Mouse (Mus musculus) urinary bladder, postnatal 4 days (tissue): ENCODE data around the gene Terb2.

ENCODE experiments used
- DNase-seq, 2 experiments: peaks; one replicate each; pipeline ENCODE4 v3.0.0; 2021 to 2022; ENCODE audit warnings: low spot score in 2 of 2

Terb2 gene

DNA sequence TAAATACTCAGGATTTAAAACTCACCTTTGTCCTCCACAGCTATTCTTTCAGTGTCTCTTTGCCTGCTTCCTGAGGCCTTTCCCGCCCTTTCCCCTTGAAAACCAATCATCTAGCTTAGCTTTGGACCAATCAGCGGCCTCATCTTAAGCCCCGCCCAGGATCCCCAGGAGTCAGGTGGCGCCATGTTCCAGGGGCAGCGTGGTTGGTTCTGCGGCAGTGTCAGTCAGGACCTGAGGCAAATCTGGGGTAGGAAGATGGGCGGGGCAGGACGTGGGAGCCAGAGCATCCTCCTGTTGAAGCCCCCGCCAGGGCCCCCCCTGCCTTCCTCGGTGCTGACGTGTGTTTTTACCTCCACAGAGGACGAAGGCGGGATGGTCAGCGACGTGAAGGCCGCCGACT, at the start of gene Terb2, which contains the start of gene Patl2:
Terb2 (plus strand) TSS at position 167 of the 400 bp plus-strand sequence.
Patl2 (minus strand) TSS at position 84 of the 400 bp plus-strand sequence.
- no peak for DNase-seq

DNA sequence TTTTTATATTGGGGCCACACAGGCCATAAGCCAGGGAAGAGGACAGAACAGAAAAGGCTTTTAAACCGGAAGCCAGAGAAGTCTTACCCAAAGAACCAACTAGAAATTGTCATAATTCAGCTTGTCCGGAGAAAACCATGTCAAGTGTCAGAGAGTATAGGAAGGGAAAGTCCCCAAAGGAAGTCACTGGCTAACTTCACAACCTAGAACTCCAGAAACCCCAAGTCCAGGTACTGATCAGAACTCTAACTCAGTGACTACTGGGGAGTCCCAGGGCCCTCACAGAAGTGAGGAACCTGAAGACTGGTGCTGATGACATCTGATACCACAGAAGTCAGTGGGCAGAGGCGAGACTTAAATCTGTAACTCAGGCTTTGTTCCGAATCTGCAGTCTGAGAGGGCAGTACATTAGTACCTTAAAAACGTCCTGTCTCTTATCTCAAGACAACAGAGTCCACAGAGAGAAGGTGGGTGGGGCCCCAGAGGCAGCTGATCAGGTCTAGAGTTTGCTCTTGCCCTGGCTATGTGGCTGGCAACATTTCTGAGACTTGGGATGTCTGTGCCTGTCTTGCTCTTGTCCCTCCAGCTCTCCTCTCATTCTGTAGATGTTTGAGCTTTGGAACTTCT, 48.1 kb upstream of the Terb2 start:
- DNase-seq: no peak

DNA sequence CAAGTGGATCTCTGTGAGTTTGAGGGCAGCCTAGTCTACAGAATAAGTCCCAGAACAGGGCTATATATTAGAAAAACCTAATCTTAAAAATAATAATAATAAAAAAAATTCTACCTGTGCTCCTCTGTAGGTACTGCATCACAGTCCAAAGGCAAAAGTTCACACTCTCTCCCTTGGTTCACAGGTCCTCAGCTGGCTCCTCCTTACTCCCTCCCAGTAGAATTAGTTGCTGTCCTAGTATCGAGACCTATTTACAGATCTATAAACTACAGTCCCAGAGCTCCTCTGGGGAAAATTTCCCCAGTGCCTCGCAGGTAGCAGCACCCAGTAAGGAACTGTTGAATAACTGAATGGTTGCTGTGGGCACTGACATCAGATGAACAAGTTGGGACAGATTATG, 45.3 kb upstream of the Terb2 start:
- DNase-seq: no peak

DNA sequence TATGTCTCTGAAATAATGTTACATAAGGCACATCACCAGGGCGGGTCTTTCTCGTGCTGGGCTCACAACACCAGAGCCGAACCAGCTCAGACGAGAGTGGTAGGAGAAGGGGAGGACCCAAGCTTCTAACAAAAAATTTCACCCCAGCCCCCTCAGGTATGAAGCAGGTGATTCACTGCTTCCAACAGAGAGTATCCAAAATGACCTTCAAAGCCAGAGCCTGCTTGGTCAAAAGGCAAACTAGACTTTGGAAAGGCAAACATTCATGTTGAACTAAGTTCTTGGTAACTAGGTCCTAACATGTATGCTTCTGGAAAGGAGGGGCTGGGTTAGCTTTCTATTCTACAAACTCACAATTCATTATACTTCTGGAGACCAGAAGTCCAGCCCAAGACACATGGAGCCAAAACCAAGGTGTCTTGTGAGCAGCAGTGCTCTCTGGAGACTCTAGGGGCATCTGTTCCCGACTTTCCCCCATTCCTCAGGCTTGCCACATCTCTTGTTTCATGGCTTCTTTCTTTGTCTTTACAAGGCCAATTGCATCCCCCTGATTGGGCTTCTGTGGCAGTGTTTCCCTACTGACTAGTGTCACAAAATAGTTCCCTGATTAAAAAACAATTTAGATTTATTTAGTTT, 44.6 kb upstream of the Terb2 start:
- DNase-seq: no peak

DNA sequence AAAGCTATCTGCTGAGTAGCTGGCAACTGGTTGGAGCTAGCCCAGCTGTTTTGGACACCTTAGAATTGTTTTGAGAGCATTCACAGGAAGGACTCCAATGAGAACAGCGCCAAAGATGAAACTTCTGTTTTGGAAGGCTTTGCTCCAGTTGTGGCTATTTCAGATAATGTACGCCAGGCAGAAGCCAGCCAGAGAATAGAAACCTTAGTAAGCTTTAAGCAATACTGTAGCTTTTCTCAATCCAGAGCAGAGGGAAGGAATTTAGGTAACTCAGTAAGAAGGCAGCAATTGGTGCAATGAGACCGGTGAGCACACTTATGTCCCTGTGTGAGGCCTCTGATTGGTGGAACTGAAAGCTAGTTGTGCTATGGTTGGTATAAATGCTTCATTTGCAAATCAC, 43.0 kb upstream of the Terb2 start:
- DNase-seq: no peak

DNA sequence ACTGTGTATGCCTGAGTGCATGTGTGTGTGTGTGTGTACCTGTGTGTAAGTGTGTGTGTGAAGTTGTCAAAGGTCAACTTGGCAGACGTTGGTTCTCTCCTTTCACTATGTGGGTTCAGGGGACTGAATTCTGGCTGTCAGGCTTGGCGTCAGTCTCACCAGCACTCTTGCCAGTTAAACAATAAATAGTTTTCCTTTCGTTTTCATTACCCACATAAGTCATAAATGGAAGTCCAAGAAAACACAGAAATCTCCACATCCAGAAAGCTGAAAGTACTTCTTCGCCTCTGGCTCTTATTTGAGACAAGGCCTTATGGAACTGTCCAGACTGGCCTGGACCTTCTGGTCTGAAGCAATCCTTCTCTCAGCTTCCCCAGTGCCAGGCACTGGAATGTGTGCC, 40.3 kb upstream of the Terb2 start:
- no peak for DNase-seq

DNA sequence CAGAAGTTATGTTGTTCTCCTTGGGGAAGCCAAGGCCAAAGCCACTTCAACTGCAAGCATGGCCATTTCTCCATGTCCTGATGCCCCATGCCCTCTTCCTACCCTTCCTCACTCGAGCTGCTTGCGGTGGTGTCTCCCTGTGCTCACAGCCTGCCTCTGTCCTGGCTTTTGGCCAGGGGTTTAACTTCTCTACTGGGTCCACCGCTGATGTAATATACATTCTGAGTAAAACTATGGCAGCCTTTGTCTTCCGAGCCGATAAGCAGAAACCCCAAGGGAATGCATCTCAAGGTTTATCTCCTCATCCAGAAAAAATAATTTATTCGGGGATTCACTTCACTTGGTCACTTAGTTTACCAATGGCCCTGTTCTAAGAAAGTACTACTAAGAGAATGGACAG, 39.4 kb upstream of the Terb2 start:
- no peak for DNase-seq

DNA sequence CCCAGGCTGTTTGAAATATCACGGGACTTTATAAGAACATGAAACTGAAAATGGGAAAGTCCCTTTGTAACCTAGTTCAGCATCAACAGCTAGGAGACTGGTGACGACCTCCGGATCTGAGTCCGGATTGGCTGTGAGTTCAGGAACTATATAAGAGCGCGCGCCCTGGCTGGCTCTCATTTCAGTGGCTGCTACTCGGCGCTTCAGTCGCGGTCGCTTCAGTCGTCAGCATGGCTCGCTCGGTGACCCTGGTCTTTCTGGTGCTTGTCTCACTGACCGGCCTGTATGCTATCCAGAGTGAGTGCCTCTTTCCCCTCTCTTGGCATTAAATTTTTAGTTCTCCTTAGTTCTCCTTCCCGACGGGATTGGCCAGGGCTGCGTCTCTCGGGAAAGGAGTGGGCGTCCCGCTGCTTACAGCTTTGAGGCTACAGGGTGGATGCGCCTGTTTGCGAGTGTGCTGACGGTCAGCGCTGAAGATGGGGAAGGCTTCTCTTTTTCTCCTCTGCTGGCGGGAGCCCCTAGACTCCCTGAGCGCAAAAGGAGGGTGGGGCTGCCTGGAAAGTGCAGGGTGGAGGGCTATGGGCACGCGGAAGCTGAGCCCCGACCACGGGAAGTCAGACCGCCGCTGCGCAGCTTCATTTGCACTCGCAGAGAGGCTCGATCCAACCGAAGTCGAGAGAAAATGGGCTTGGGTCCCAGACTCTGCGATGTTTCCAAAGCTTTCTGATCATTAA, 38.4 kb upstream of the Terb2 start, which contains the start of gene B2m:
B2m (plus strand) TSS at position 179 of the 734 bp plus-strand sequence.
- peak; percentile 89 to 93 for DNase-seq

DNA sequence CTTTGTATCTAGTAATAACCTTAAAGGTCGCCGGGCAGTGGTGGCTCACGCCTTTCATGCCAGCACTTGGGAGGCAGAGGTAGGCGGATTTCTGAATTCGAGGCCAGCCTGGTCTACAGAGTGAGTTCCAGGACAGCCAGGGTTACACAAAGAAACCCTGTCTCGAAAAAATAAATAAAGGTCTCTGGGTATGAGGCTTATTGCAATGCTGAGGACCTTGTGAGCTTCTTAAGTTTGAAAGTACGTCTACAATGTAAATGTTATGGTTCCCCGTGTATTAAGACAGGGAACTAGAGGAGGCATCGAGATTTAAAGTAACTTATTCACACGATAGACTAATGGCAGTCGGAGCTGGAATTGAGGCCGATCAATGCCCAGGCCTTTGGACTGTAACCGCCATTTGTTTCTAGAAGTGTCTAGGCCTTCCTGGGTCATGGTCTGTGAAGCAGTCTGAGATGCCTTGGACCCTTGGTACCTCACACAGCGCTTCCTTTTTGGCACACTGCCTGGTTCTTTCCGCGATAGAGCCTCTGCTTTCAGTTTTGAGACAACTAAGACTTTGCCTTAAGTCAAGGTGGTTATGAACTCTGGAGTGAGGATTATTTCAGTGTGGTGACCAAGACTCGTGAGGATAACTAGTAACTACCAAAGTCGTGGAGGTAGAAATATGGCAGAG, 37.7 kb upstream of the Terb2 start:
- DNase-seq: peak in 1 of 2 experiments; percentile 33

DNA sequence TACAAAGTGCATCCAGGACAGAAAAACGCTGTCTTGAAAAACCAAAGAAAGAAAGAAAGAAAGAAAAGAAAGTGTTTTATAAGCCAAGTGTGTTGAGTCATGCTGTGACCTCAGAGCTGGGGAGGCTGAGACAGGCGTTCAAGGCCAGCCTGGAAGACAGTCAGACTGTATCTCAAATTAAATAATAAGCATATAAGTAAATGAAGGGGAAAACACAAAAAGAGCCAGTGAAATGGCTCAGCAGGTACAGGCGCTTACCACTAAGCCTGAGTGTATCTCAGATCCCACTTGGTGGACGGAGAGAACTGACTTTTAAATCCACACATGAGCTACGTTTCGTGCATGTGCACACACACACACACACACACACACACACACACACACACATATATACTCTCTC, 36.8 kb upstream of the Terb2 start:
- DNase-seq: no peak

DNA sequence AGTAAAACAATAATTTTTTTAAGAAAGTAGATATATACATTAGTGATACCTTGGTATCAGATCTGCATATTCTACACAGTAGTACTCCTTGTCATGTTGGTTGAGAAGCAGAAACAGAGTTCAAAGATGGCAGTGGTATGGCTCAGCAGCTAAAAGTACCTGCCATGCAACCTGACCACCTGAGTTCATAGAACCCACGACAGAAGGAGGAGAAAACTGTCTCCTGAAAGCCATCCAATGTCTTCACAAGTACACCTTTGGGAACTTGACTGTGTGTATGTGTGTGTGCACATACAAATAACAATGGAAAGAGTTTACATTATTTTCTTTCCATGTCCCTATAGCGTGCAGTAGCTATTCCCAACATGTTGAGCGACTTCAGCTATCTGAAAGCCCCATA, 36.4 kb upstream of the Terb2 start:
- DNase-seq: no peak

DNA sequence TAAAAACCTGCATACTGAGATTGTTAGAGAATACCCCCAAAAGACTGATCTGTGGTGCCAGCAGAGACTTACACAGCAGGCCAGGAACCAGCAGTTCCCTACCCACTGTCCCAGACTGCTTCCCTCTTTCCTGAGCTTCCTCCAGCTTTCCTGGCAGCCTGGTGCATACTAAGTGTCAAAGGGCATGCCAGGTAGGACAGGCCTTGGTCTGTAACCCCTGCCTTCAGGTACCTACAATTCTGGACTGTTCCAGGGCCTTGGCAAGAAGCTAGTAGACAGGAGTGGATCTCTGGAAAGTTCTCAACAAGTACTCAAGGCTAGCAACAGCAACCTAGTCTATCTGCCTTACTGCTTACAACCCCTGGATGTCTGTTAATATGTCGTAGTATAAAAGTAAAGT, 34.9 kb upstream of the Terb2 start:
- no peak for DNase-seq

DNA sequence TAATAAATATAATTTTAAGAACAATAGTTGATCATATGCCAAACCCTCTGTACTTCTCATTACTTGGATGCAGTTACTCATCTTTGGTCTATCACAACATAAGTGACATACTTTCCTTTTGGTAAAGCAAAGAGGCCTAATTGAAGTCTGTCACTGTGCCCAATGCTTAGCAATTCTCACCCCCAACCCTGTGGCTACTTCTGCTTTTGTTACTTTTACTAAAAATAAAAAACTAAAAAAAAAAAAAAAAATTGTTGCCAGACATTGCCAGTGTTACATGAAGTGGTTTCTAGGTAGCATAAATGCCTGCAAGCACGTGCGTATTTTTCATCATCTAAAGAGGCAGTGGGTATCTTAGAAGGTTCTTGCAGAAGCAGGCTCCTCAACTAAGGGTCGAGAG, 33.2 kb upstream of the Terb2 start:
- no peak for DNase-seq

DNA sequence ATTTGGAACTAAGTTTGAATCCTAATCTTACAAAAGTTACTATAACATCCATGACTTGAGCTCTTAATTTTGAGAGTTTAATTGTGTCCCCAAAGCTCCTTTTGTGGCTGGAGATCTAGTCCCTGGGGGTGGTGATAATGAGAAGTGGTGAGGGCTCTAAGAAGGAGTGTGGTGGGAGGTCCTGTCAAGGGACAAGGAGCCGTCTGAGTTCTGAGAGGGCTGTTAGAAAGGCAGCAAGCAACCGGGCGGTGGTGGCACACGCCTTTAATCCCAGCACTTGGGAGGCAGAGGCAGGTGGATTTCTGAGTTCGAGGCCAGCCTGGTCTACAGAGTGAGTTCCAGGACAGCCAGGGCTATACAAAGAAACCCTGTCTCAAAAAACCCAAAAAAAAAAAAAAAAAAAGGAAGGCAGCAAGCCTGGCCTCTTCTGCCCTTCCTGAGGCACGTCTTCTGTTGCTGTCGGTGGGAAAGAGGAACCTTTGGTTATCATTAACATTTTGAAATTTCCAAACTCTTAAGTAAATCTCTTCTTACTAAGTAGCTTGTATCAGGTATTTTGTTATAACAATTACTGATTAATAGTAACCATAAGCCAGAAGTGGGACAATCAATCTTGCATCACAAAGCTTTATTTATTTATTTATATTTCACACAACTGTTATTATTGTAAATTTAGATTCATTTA, 32.2 kb upstream of the Terb2 start:
- no peak for DNase-seq

DNA sequence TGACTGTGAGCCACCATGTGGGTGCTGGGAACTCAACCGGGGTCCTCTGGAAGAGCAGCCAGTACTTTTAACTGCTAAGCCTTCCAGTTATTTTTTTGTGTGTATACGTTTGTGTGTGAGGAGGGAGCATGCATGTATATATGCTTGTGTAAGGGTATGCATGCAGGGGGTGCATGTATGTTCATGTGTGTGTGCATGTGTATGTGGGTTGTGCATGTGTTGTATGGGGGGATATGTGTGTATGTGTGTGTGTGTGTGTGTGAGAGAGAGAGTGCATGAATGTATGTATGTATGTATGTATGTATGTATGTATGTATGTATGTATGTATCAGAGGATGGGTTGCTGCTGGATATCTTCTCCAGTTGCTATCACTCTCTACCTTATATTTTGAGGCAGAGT, 31.6 kb upstream of the Terb2 start:
- no peak for DNase-seq

DNA sequence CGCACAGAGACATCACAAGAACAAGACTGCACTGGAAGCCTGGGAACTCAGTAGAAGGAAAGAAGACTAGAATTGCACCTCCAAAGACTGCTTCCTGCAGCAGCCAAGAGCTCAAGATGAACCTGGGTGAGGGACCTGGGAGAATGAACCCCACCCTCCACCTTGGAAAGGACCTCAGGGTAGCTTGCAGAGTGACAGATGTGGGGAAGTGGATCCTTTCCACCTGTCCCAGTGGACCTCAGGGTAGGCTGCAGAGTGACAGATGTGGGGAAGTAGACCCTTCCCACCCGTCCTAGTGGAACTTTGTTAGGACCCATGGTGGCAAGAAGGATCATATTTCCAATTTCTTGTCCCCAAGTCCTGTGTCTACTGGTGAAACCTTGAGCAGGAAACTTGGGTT, 30.8 kb upstream of the Terb2 start:
- DNase-seq: no peak

DNA sequence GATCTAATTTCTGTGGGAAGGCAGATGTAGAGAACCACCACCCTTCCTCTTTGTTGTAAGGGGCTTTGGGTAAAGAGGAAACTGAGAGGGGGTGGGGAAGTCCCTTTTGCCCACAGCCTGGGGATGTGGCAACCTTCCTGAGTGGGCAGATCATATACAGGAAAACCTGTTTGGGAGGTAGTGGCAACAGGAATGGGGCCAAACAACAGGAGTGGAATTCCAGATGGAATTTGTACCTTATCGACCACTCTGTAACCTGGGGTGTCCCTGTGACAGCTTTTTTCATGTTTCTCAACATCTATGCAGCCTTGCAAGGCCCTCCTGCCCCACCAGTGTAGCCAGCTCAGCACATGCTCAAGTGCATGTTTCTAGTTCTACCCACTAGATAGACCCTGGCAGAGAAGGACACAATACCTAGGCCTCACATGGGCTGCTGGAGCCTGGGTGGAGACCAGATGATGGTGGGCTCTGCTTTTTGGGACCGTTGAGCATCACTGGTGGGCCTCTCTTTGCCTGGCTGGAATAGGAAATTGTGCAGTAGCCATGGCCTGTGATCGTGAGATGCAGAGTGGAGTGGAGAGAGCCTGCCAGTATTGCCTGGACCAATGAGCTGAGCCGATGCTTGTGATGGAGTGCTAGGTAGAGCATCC, 29.9 kb upstream of the Terb2 start:
- no peak for DNase-seq

DNA sequence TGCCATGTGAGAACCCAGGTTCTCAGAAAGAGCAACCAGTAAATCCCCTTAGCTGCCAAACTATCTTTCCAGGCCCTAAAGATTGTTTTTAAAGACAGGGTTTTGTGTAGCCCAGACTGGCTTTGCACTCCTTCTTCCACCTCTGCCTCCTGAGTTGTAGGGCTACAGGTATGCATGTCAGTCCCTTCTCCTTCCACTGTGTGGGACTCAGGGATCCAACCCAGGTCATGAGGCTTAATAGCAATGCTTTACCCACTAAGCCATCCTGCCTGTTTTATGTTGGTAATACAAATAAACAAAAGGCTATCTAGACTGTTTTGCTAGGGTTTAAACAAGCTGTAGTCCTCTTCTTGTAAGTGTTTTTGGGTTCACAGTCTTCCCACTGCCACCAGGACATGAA, 28.5 kb upstream of the Terb2 start:
- DNase-seq: no peak

DNA sequence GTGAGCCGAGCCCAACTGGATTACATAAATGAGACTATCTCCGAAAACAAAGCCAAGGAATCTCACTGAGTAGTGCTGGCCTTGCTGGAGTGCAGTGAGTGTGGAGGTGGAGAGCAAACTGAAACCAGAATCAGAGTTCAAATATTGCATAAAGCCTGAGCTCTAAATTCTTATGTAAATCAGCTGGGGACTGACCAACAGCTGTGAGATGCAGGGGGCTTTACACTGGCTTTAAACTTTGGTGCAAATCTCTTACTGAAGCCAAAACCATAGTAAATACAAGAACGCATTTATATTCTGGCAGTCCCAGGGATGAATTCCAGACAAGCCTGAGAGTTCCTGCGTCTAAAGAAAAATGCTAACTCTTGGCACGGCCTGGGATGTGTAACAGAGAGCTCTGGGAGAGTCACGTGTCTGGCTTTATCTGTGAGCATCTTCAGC, 27.7 kb upstream of the Terb2 start:
- no peak for DNase-seq

DNA sequence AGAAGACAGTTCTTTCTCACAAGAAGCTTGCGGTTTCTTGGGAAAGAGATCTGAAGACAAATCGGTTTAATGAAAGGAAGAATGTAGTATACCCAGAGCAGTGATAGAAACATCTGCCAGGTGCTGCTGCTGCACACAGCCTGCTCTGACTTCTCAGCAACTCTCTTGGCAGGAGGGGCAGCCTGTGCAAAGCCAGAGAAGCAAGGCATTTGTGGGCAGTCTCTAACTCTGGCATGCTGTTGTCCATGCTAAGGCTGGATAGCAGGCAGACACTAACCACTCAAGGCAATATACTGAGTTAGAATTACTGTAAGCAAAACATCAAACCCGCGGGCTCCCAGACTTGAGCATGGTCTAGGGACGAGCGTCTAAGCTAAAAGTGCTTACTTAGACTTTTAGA, 26.4 kb upstream of the Terb2 start:
- no peak for DNase-seq

DNA sequence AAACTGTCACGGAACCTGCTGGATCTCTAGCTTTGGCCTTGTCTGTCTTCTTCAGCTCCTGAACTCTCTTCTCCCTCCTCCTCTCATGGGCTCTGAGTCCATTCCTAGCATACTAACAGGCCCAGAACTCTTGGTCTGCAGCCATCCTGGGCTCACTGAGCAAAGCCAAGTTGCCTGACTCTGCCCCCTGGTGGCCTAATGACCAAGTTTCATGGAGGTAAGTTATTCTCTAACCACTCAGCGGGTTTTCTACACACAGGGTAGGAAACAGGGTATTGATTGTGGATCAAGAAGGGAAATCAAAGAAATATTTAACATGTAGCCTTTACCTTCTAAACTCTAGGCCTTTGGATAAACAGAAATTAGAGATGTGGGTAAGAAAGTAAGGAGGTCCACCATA, 25.4 kb upstream of the Terb2 start, which contains the start of gene Trim69:
Trim69 (plus strand) TSS at position 21 of the 400 bp plus-strand sequence.
- DNase-seq: peak; percentile 66 to 82
